Mouse (Mus musculus): ENCODE data around the gene Sox1.

Sox1 gene

DNA sequence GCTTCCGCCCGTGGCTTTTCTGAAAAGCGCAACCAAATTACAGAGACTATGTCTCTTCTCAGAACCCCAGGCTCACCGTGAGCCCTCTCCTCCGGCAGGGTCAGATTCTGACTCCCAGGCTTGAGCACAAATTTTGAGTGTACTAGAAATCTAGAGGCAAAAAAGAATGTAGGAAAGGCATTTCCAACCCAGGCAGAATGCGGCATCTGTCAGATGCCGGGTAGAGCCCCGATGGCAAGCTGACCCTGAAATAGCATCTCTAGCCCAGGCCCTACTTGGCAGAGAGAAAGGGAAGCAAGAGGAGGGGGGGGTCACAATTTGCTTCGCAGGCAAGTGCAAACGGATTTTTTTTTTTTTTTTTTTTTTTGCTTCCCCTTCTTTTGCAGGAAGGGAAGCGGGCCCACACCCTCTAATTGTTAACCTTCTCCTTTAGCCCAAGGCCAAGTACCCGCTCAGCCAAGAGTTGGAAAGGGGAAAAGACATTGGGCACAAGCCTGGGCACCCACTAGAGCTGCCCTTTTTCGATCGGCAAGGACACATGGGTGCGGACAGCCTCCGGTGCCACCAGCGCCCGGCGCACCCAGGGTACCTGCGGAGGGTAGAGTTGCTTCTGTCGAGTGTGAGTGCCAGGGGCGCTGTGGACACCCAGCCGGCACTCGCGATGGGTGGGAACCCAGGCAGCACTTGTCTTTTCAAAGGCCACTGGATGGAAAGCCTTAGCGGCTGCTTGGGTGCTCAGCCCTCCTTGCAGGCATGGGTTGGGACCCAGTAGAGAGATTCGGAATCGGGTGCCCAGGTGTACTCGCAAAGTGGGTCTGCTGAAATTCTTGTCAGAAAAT, 5.1 kb upstream of the Sox1 start:
- DNase-seq, result no peak

DNA sequence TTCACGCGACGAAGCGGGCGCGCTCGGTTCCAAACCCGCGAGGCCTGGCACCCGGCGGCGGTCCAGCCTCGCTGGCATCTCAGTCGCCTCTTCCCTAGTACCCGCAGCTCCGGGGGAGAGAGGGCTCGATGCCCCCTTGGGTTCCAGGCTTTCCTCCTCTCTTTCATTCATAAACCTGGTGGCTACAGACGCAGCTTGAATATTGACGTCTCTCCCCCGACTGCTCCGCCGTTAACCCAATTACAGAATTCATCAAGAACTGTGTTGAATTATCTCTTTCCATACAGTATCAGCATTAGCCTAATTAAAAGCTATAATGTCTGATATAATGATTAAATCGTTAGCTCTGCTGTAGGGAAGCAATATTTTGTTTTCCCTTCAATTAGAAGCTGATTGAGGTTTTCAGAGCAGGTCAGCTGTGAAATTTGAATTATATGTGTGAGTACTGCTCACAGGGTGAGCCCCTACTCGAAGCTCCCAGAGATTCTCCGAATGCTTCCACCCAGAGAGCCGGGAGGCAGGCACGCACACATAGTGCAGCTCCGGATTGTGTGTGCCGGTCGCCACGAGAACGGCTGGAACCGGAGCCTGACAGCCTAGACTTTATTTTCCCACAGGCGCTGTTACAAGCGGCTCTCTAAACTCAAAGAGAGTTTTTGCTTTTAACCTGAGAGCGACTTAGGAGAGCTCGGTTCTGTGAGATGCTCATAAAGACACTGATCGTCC, 4.3 kb upstream of the Sox1 start:
- DNase-seq, result no peak

DNA sequence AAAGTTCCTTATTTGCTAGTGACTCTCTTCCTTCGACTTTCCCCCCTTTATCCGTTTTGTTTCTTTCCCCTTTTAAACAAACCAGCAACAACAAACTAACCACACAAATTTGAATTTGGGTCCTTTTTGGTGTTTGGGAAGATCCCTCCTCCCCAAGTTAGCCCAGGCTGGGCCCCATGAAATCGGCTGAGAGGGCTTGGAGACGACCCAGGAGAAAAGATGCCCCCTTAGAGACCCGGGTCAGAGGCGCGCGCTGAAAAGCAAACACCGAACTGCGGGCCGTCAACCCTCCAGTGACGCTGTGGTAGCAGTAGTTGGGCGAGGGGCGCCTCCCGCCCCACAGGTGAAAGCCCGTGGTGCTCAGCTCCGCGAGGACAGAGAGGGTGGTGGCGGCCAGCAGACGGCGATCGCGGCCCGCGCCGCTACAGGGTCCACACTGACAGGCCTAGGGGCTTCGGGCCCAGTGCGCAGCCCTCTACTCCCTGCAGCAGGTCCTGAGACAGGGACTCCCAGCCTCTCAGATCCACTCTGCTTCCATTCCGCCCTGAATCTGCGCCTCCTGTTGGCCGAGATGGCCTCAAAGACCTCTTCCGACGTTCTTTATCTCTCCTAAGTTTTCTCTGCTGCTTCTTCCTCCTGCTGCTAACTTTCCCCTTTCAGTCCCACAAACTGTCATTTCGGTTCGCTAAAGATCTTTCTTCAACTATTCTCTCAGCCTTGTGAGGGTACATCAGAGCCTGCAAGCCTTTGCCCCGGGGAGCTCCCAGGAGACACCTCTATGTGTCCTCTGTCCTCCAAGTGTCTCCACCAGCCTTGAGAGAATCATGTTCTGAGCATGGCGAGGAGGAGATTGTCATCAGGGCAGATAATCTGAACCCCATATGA, 3.5 kb upstream of the Sox1 start:
- DNase-seq, result no peak

DNA sequence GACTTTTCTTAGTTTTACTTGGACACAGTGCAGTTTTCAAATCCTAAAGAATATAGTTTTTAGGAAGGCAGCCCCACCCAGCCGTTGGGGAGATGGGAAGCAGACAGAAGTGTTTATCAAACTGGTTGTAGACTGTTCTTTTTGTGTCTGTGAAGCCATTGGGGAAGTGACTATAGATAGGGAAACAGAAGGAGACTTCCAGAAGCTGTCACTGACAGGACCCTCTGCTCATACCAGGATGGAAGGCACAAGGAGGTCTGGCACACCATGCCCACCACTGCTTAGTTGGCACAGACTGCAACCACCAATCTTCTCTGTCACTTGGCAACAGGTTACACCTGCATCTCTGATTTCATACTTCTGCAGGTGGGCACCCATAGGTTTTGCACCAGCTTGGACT, 2.3 kb upstream of the Sox1 start:
- no peak for DNase-seq

DNA sequence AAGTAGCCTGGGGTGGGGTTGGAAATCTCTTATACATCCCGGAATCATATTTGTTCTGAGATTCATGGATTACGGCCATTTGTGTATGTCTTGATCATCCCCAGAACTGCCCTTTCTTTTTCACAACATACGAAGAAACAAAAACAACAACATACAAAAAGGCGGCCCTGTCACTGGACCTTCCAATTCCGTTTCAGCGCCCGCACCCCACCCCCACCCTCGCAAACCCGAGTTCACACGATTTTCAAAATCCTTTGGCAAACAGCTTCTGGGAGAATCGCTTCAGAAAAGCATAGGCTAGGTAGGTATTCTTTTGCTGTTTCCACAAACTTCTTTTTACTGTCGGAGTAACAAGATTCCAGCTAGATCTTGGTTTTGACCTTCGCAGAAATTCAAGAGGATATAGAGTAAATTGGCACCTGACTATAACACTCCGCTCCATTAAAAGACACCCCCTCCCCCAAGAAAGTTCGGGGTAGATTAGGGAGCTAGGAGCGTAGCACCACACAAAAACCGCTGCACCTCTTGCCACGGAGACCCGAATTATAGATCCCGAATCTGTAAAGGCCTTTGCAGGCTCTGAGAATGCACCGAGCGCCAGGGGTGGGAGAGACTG, 602 bp upstream of the Sox1 start:
- no peak for DNase-seq

DNA sequence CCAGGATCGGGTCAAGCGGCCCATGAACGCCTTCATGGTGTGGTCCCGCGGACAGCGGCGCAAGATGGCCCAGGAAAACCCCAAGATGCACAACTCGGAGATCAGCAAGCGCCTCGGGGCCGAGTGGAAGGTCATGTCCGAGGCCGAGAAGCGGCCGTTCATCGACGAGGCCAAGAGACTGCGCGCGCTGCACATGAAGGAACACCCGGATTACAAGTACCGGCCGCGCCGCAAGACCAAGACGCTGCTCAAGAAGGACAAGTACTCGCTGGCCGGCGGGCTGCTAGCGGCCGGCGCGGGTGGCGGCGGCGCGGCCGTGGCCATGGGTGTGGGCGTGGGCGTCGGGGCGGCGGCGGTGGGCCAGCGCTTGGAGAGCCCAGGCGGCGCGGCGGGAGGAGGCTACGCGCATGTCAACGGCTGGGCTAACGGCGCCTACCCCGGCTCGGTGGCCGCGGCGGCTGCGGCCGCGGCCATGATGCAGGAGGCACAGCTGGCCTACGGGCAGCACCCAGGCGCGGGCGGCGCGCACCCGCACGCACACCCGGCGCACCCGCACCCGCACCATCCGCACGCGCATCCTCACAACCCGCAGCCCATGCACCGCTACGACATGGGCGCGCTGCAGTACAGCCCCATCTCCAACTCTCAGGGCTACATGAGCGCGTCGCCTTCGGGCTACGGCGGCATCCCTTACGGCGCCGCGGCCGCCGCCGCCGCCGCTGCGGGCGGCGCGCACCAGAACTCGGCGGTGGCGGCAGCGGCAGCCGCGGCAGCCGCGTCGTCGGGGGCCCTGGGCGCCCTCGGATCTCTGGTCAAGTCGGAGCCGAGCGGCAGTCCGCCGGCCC, 1.6 kb downstream of the Sox1 start:
- DNase-seq, result no peak

DNA sequence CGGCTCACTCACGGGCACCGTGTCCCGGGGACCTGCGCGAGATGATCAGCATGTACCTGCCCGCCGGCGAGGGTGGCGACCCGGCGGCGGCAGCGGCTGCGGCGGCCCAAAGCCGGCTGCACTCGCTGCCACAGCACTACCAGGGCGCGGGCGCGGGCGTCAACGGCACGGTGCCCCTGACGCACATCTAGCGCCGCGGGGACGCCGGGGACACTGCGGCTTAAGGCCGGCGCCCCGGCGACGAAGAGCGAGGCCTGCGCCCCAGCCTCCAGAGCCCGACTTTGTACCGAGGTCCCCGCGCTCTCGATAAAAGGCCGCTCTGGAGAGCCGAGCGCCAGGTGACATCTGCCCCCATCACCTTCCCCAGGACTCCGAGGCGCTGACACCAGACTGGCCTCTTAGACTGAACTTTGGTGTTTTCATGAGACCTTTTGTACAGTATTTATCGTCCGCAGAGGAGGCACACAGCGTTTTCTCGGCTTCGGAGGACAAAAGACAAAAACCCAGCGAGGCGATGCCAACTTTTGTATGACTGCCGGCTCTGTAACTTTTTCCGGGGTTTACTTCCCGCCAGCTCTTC, 2.3 kb downstream of the Sox1 start:
- no peak for DNase-seq

DNA sequence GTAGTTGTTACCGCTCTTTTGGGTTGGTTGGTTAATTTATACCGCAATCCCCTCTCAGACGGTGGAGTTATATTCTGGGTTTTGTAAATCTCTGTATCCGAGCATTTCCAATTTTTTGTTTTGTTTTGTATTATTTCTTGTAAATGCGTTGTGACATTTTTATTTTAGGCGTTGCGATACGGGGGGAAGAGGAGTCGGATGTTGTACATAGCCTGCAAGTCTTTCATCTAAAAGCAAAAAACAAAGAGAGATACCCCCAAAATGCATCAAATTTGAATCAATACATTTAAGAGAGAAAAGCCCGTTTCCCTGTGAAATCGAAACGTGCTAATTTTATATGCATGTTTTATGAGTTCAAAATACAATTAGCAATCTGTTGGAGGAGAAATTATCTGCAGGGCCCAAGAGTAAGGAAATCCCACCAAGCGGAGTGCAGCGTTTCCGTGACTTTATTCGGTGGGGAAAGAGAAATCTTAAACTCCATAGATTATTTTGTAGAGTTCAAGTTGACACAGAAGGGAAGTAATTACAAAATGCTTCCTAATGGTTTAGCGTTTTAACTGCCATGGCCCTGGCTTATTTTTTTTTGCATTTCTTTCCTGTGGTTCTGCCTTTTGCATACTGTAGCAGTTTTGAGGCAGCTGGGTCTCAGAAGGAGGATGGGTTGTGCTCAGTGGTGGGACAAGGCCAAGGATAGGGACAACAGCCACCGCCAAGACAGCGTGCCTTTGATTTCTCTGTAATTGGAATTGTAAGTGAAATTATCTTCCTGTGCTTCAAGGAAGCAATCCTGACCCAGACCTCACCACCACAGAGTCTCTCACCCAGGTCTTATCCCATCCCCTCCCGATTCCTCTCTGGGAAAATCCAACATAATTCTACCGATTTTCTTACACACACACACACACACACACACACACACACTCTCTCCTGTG, 3.2 kb downstream of the Sox1 start:
- no peak for DNase-seq

DNA sequence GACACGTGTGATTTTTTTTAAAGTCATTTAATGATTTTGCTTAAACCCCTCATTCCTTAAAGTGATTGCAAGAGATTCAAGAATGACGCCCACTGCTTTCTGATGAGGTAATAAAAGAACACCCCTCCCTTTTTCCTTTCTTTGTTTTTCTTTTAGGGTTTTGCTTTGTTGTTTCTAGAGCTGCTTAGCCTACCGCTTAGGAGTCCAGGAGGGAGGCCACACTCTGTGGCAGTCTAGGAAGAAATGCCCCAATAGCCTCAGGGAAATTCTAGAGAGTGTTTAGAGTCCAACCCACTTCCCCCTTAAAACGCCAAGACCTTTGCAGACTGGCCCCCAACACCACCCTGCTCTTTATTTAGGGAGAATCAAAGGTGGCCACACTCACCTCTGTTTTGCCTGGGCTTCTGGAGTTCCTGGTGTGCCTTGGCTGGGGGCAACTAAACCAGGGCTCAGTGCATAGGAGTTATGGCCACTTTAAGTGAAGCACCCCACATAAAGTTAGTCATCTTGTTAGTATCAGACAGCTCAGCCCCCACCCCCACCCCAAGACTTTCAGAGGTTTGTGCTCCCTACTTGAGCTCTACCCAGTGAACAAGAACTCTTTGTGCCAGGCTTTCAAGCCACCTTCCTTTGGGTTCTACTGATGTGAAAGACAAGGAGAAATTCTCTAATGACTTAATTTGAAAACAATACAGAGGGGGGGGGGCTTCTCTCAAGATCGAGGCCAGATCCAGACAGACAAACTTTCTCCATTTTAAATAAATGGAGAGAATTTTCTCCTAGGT, 4.5 kb downstream of the Sox1 start:
- DNase-seq, result no peak

DNA sequence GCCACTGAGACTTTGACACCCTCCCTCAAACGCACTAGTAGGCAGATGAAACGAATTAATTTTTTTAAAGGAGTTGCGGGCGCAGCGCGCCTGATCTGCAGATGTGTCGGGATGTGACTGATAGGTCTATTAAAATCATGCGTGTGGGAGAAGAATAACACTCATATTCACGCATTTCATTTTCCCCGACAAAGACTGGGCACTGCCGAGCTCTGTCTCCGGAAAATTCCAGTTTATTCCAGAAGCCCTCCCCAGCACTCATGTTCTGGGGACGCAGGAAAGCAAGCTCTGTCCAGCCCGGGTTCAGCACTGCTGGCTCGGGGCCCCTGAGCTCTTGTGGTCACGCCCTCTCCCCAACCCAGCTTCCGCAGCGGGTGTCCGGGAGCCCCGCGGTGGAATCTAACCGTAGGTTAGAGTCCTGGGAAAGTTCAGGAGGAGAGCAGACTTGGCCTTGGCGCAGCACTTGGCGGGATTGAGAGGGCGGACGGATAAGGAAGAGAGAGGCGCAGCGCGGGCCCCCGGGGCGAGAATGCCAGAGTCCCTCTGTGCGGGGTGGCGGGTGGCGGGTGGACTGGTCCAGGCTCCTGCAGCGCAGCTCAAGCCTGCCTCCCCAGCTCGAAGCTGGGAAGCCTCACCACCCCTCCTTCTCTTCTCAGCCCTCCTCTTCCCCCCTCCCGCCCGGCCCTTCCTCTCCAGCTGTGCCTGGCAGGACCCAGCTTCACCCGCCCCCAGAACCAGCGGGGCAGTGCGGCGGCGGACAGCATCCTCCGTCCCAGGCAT, 5.7 kb downstream of the Sox1 start:
- DNase-seq, result no peak

DNA sequence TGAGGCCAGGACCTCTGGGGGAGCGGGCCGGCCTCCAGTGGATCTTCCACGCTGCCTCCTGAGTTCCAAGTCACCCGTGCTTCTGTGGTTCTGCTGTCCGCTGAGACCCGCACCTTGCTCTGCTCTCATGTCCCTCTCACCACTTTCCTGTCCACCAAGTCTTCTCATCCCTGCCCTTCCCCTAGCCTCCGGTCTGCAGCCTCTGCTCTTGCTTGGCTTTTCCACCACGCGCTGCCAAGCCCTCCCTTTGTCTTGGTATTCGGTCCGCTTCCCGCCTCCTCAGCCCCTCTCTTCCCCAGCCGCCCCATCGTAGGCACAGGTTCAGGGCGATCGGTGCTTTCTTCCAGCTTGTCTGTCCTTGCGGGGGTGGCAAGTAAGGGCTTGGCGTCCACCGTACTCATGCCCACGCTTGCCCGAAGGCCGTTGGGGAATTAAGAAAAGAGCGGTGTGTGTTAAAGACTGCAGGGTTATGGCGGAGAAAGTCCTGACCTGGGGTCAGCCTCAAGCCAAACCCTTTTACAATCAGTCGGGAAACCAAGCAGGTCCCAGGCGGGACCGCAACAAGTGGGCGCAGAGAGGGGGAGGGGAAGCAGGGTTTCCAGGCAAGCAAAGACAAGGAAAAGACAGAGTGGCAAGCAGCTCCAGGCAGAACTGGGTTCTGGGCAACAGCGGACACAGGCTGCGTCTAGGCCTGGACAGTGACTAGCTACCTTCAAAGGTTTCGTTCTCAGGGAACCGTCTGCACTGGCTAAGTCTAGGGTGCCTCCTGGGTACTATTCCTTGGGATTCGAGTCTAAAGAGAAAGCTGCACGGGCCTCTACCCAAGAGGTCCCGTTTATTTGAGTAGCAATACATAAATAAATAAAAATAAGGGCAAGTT, 6.5 kb downstream of the Sox1 start:
- DNase-seq, result no peak

DNA sequence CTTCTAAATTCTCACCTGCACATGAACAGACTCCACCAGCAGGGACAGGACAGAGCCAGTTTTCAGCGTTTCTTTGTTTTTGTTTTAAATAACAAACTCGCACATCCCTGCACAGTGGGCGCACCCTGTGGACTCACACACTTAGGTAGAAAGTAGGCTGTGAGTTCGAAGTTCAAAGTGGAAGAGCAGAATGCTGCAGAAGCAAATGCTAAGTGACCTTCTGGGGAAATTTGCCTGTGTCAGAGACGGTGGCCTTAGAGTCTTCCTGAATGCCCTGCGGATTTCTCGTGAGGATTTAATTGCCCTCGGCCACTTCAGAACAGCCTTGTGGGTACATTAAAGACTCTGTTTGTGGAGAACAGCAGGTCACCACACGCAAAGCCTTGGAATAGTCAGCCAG, 7.6 kb downstream of the Sox1 start:
- DNase-seq, result no peak

DNA sequence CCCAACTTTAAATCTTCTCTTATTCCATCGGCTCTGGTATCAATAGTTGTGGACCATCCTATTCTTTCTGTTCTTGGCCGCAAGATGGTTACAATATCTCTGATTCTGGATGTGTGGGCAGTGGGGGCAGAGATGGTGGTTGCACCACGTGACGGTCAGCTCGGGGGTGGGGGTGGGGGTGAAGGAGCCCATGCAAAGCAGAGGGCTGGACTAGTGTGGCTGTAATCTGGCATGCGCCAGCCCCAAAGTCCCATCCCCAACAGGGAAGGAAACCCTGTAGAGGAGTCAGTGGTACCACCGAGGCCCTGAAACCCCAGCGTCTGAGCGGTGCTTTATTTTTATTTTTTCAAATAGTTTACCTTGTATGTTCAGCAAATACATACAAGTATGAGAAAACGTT, 12.9 kb downstream of the Sox1 start:
- no peak for DNase-seq

DNA sequence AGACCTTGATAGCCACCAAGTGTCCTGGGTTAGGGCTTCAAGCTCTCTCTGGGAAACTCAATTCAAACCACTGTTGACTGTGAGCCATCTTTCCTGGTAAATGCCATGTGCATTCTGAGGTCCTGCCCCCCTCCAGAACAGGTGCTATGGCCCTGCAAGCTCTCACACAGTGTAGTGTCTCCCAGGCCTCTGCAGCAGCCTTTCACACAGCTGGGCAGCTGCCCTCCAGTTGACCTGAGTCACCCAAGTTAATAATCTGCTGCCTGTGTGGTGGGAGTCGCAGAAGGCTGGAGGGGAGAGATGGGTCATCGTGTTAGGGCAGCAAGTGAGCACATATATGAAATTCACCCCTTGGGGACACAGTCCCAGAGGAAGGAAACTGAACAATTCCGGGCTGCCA, 14.9 kb downstream of the Sox1 start:
- no peak for DNase-seq

DNA sequence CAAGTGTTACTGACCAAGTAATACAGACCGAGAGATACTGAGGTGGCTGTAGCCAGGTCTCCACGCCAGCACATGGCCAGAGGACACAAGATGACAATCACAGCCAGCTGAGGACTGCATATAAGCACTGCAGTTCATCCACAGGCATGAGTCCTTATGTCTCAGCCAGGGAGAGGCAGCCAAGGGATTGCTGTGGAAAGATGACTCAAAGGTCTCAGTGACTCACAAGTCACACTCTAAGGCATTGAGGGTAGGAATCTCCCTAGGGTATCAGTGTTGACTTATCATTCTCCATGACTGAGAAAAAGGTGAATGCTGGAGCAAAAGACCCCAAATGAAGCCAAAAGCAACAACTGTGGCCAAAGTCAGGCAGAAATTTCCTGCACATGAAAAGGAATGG, 22.0 kb downstream of the Sox1 start:
- DNase-seq, result no peak

DNA sequence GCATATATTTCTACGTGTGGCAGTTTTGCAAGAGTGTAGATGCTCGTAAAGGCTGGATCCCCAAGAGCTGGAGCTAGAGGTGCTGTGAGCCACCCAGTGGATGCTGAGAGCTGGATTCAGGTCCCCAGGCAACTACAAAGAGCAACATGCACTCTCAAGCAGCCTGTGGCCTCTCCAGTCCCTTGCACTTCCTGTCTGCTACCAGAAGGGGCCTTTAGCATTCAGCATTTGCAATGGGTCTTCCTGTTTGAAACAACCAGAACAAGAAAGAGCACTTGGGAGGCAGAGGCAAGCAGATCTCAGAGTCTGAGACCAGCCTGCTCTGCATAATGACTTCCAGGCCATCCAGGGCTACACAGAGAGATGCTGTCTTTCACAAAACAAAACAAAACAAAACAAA, 25.4 kb downstream of the Sox1 start:
- no peak for DNase-seq

DNA sequence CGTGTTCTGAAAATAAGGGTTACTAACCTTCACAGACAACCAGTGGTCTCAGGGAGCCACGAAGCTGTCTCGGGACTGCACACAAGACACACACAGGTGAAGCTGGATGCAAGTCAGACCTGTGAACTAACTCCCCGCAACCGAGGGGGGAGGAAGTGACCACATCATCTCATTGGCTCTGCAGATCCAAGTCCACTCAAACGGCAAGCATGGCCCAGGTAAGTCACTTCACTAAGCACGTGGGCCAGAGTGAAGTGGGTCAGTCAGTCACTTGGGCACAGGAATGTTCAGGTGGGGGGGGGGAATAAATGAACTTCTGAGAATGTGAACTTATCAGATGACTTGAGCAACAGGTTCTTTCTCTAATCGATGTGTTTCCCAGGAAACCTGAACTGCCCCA, 30.8 kb downstream of the Sox1 start:
- no peak for DNase-seq

DNA sequence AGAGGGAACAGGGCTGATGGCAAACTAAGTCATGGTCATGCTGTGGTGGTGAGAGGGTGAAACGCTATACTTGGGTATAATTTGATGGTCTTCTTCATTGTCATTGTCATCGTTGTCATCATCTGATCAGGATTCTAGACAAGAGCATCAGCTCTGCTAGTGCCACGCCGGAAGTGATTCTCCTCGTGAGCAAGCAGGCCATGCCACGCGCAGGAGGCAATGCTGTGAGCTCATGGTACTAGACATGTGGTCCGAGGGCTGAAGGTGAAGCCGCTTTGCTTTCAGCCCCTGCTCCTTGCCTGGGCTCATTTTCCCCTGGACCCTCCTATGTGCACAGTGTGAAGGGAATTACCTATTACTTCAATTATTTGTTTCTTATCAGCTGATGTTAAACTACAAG, 32.3 kb downstream of the Sox1 start:
- no peak for DNase-seq

Data from lung, postnatal 14 days (tissue).